Mouse (Mus musculus) C2C12 (cell line): ENCODE results near the gene Arhgef19.

ENCODE experiments used
- CEBPB ChIP-seq: IDR thresholded peaks from one replicate; pipeline ENCODE4 v1.6.1; 2011; ENCODE audit warnings: low read depth, mild to moderate bottlenecking, control low read depth, moderate library complexity
- CTCF ChIP-seq: IDR thresholded peaks from one replicate; pipeline ENCODE4 v1.5.1; 2011; ENCODE audit not compliant: control insufficient read depth, insufficient read depth, insufficient read length
- FOSL1 ChIP-seq: IDR thresholded peaks from one replicate; pipeline ENCODE4 v1.8.0; 2011; ENCODE audit warnings: mild to moderate bottlenecking, low read length; ENCODE audit not compliant: poor library complexity, insufficient read depth, severe bottlenecking
- MAX ChIP-seq: IDR thresholded peaks from one replicate; pipeline ENCODE4 v1.6.1; 2011; ENCODE audit warnings: mild to moderate bottlenecking, control low read depth
- MYOD1 ChIP-seq: IDR thresholded peaks from one replicate; pipeline ENCODE4 v1.6.1; 2011; ENCODE audit warnings: low read depth; ENCODE audit not compliant: control insufficient read depth, insufficient read length
- MYOG ChIP-seq: IDR thresholded peaks from one replicate; pipeline ENCODE4 v1.6.1; 2011; ENCODE audit not compliant: control insufficient read depth, insufficient read length; ENCODE audit errors: extremely low read depth
- USF1 ChIP-seq: IDR thresholded peaks from one replicate; pipeline ENCODE4 v1.6.1; 2011; ENCODE audit warnings: low read depth, mild to moderate bottlenecking, control low read depth, moderate library complexity

- TF ChIP-seq USF1 (no peak), MYOD1 (no peak), CTCF (no peak), CEBPB (no peak), MAX (no peak), FOSL1 (no peak), MYOG (no peak)
These were observed 28.6 kb upstream of the Arhgef19 start for GRCm38 (mm10) chr4:141210524-141211219.
